Mouse (Mus musculus) thymus, adult 2 months (tissue): ENCODE measurements around the gene Trip6. TPM values are rescaled to one million over a fixed set of nuclear protein-coding genes. Genes with fewer than 3 reads are reported as not detected.
"Not testable (repeated sequence)": the region's sequence is repeated elsewhere in the genome, so short reads cannot be mapped to it uniquely, and the experiment has no call there.

Experiments
- DNase-seq: peaks from one replicate; pipeline ENCODE4 v3.0.0; 2021
- H3K27ac ChIP-seq: fragments of 200-500 bp; 2 replicates; pipeline ENCODE4 v1.5.1; 2012; ENCODE audit warnings: low read length, control low read depth; ENCODE audit not compliant: control insufficient read depth, insufficient read depth
- H3K27me3 ChIP-seq: fragments of 200-500 bp; 2 replicates; pipeline ENCODE4 v1.6.1; 2012; ENCODE audit warnings: mild to moderate bottlenecking, low read length, moderate library complexity, mixed read lengths; ENCODE audit not compliant: control insufficient read depth, insufficient read depth
- H3K36me3 ChIP-seq: fragments of 200-500 bp; 2 replicates; pipeline ENCODE4 v1.6.1; 2012; ENCODE audit warnings: mild to moderate bottlenecking, low read length, moderate library complexity; ENCODE audit not compliant: control insufficient read depth, insufficient read depth
- H3K4me1 ChIP-seq: fragments of 200-500 bp; replicated peaks from 2 replicates; pipeline ENCODE4 v1.6.1; 2012; ENCODE audit warnings: low read length; ENCODE audit not compliant: control insufficient read depth, insufficient read depth
- H3K4me3 ChIP-seq: fragments of 200-500 bp; 2 replicates; pipeline ENCODE4 v1.5.1; 2012; ENCODE audit warnings: mild to moderate bottlenecking, low read length, control low read depth, moderate library complexity; ENCODE audit not compliant: control insufficient read depth, insufficient read depth
- CTCF ChIP-seq: fragments of 200-500 bp; IDR thresholded peaks from 2 replicates; pipeline ENCODE4 v1.5.1; 2012; ENCODE audit warnings: mild to moderate bottlenecking, control low read depth, low read length, moderate library complexity, borderline replicate concordance; ENCODE audit not compliant: control insufficient read depth, poor library complexity, insufficient read depth; ENCODE audit errors: extremely low read depth
- POLR2A ChIP-seq: fragments of 200-500 bp; IDR thresholded peaks from 2 replicates; pipeline ENCODE4 v1.6.1; 2012; ENCODE audit warnings: mild to moderate bottlenecking, low read length, control low read depth, moderate library complexity; ENCODE audit not compliant: control insufficient read depth, poor library complexity, insufficient read depth; ENCODE audit errors: extremely low read depth
- WGBS: fragments of 180-500 bp; shearing (Covaris S2); methylation state at CpG from one replicate; pipeline ENCODE4 v1.1.7; 2018; 5-methylcytosine and 5-hydroxymethylcytosine counted together
- polyA plus RNA-seq: library from polyadenylated mRNA; depleted of rRNA; stranded (reverse); fragments of >200 nt; gene quantifications from 2 replicates; pipeline ENCODE4 v1.2.3, GENCODE M21; 2012

The Trip6 gene
- polyA plus RNA-seq, 1 experiment, result 28.0 TPM

DNA sequence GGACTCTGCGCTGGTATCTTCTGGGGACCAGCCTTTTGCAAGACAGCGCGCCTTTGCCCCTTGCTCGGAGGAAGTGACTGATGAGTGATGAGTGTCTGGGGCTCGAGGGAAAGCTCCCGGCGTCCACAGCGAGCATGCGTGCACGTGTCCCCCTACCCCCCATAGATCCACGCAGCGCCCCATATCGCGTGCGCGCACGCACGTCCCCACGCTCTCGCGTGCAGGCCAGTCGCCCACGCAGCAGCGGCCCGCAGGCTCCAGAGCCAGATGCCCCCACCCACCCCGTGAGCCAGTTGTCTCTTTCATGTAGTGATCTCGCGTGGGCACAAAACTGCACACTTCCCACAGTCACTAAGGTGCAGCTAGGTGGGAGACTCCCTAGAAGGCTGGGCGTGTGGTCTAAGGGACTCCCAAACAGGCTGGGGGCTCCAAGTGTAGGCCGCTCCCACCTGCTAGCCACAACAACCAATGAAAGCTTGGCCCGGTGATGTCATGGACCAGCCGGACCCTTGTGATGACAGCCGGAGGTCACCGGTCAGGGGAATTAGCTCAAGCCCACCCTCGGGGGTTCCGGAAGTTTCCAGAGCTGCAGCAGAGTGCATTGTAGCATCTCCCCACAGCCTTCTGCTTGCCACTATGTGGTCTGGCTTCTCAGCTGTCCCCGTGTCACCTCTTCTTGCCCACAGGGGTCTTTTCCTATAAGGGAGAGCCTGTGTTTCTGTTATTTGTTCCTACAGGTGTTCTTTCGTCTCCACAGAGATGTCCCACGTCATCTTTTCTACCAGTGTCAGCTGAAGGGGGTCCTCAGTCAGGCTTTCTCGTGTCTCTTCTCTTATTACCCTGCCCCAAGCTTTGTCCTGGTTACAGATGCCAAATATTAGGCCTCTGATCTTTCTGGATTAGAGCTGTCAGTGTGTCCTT lies 26.9 kb downstream of the Trip6 start, which contains the start of gene Ache:
TSS of gene Ache (plus strand) at position 488 of the 921 bp plus-strand sequence.
- Histone ChIP-seq H3K4me3 (peak within 1 kb of the TSS; percentile 19; the same call in 1 of the 2 replicates), H3K27me3 (peaks cover 18% of the 10 kb centered on the region; the same call in 1 of the 2 replicates), H3K4me1 (peaks cover 21% of the 10 kb centered on the region), H3K27ac (no peak within 1 kb of the TSS), H3K36me3 (no peaks in the 10 kb centered on the region)
- TF ChIP-seq POLR2A, result no peak
- 0 out of 2 replicates have a peak, but pooled peaks have one; percentile 32 for TF ChIP-seq CTCF
- WGBS, result 7% methylated on average over 40 of the region's 40 CpGs
- DNase-seq, result peak; percentile 21

DNA sequence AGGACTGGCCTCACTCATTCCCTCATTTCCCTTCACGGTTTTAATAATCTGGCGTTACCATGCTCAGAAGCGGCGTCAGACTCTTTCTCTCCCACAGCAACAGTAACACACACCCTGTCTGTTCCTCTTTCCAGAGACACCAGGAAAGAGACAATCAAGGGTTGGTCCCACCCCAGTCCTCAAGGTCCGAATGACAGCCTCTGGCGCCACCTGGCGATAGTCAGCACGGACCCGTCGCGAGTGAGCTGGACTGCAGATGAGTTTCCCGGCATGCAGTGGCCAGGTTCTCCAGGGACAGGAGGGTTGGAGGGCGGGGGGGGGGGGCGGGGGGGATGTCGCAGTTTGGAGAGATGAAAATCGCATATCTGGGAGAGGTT lies 27.6 kb downstream of the Trip6 start:
- TF ChIP-seq POLR2A (no peak), CTCF (peak; percentile 73; the same call in 1 of the 2 replicates)
- H3K4me3 ChIP-seq, result no peak overlapping the region
- no peaks in the 10 kb centered on the region for H3K36me3 ChIP-seq
- no peak overlapping the region for H3K27ac ChIP-seq
- H3K27me3 ChIP-seq, result peaks cover 18% of the 10 kb centered on the region; the same call in 1 of the 2 replicates
- peak; percentile 88 for DNase-seq
- under 1% methylated on average over 16 of the region's 16 CpGs for WGBS
- H3K4me1 ChIP-seq, result peaks cover 21% of the 10 kb centered on the region

DNA sequence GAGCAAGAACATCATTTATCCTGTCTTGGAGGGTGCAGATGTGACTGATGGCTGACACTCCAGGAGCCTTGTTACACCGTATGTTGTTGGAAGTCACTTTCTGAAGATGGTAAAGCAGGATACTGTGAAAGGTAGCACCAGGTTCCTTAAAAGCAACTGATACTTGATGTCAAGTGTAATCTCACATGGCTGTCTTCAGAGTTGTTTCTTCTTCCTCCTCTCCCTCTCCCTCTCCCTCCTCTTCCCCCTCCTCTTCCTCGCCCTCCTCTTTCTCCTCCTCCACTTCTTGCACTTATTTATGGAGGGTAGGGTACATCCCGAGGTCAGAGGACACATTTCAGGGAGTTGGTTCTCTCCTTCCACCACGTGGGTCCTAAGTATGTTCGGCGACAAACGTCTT lies 28.2 kb downstream of the Trip6 start:
- WGBS, result 47% methylated on average over 7 of the region's 7 CpGs
- Histone ChIP-seq H3K4me3 (no peak overlapping the region), H3K27me3 (peaks cover 18% of the 10 kb centered on the region; the same call in 1 of the 2 replicates), H3K36me3 (no peaks in the 10 kb centered on the region), H3K4me1 (peaks cover 21% of the 10 kb centered on the region), H3K27ac (no peak overlapping the region)
- no peak for DNase-seq
- TF ChIP-seq CTCF, result no peak

DNA sequence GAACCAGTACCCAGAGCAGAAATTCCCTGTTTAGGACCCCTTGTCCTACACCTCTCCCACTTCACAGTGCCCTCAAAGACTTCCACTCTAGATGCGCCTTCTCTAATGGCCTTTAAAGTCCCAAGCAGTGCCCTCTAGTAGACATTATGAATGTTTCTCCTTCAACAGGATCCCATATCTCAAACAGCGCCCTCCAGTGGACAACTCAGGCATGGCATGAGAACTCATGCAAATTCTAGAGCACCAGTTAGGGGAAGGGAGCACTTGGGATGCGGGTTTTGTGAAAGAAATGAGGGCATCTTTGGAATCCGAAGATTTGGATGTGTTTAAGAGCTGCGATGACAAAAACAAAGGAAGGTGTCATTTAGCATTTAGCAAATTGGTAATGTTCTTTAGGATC lies 29.2 kb downstream of the Trip6 start:
- no peak overlapping the region for H3K27ac ChIP-seq
- peak; percentile 43 for DNase-seq
- peaks cover 18% of the 10 kb centered on the region; the same call in 1 of the 2 replicates for H3K27me3 ChIP-seq
- no peak overlapping the region for H3K4me3 ChIP-seq
- no peaks in the 10 kb centered on the region for H3K36me3 ChIP-seq
- H3K4me1 ChIP-seq, result peaks cover 21% of the 10 kb centered on the region
- TF ChIP-seq POLR2A (no peak), CTCF (no peak)
- WGBS, result 57% methylated on average over 5 of the region's 5 CpGs

DNA sequence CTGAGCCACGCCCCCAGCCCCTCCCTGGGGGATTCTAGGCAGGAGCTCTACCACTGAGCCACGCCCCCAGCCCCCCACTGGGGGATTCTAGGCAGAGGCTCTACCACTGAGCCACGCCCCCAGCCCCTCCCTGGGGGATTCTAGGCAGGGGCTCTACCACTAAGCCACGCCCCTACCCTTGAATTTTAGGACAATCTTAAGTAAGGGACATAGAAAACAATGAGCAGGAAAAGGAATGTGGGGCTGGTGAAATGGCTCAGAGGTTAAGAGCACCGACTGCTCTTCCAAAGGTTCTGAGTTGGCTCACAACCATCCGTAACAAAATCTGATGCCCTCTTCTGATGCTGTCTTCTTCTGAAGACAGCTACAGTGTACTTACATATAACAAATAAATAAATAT lies 29.8 kb downstream of the Trip6 start:
- WGBS, result 92% methylated on average over 6 of the region's 6 CpGs
- H3K36me3 ChIP-seq, H3K4me3 ChIP-seq, H3K27ac ChIP-seq, DNase-seq: not testable (repeated sequence)
- H3K27me3 ChIP-seq, result peaks cover 18% of the 10 kb centered on the region; the same call in 1 of the 2 replicates
- H3K4me1 ChIP-seq, result peaks cover 21% of the 10 kb centered on the region

DNA sequence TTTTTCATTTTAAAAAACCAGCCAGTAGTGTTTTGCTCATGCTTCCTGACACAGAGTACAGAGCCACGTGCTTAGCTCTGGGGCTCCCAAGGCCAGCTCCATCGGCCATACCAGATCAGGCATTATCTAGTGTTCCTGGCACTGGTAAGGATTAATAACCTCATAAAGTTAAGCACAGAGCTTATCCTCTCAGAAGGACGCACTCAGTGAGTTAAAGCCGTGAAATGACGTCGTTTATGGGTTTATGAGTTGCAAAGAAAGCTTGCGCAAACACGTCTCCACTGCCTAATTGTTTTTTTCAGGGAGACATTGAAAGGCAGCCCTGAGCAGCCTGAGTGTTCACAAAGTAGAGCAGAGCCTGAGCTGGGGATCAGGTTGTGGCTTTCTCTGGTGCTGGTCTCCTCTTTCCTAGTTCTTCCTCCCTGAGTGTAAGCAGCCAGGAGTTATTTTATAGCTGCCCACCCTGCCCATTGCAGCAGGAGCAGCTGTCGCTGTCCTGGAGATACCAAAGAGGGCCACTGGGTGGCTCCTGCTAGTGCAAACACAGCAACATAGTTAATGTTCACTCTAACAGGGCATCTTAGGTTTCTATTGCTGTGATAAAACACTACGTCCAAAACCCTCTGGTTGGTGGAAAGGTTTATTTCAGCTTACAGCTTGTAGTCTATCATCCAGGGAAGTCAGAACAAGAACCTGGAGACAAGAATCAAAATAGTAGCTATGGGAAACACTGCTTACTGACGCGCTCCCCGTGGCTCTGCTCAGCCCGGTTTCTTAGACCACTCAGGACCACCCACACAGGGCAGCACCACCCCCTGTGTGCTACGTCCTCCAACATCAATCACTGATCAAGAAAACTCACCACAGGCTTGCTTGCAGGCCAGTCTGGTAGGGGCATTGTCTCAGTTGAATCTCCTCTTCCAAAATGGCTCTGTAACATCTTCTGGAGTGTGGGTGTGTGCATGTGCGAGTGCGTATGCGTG lies 36.6 kb downstream of the Trip6 start:
- no peak overlapping the region for H3K4me3 ChIP-seq
- no peaks in the 10 kb centered on the region for H3K27me3 ChIP-seq
- DNase-seq, result peak; percentile 35
- TF ChIP-seq CTCF (no peak), POLR2A (no peak)
- no peaks in the 10 kb centered on the region for H3K4me1 ChIP-seq
- no peaks in the 10 kb centered on the region for H3K36me3 ChIP-seq
- H3K27ac ChIP-seq, result no peak overlapping the region
- 62% methylated on average over 18 of the region's 18 CpGs for WGBS
